Mouse (Mus musculus): ENCODE measurements around the gene Pfkfb3. TPM values are rescaled to one million over a fixed set of nuclear protein-coding genes. Genes with fewer than 3 reads are reported as not detected.
A peak's percentile ranks its signal among the peaks of the same experiment; 100 is the strongest.

Gene Pfkfb3
- polyA plus RNA-seq, 1 experiment from 2014 or later = 15.9 TPM

GRCm38 (mm10) chr2:11501301-11502254, 52.3 kb downstream of the Pfkfb3 start:
- ATAC-seq (ENCODE audit: insufficient number of reproducible peaks, insufficient read depth, low FRiP score, low TSS enrichment, low read depth) = peak; percentile 84
- H3K9ac ChIP-seq (replicated peaks) = peak overlapping the region; percentile 81
- peaks cover 24% of the 10 kb centered on the region for H3K27me3 ChIP-seq
- H3K4me2 ChIP-seq = peak overlapping the region; percentile 70
- peak overlapping the region; percentile 64 for H3K4me3 ChIP-seq (replicated peaks)
- peak overlapping the region; percentile 86 for H3K27ac ChIP-seq
- H3K4me1 ChIP-seq (replicated peaks) = peaks cover 27% of the 10 kb centered on the region
- peaks cover 10% of the 10 kb centered on the region; the same call in 1 of the 2 replicates for H3K36me3 ChIP-seq
- under 1% methylated on average over 76 of the region's 76 CpGs for WGBS
- H3K9me3 ChIP-seq = no peaks in the 10 kb centered on the region

- Histone ChIP-seq H3K36me3 (peaks cover 10% of the 10 kb centered on the region; the same call in 1 of the 2 replicates), H3K4me1 (replicated peaks) (peaks cover 27% of the 10 kb centered on the region), H3K27ac (0 out of 2 replicates have a peak overlapping the region, but pooled peaks have one; percentile 86), H3K4me3 (replicated peaks) (peak overlapping the region; percentile 64), H3K27me3 (peaks cover 24% of the 10 kb centered on the region), H3K9me3 (no peaks in the 10 kb centered on the region), H3K4me2 (peak overlapping the region; percentile 70), H3K9ac (replicated peaks) (peak overlapping the region; percentile 81)
- no peak for ATAC-seq (ENCODE audit: insufficient number of reproducible peaks, insufficient read depth, low FRiP score, low TSS enrichment, low read depth)
- 9% methylated on average over 8 of the region's 8 CpGs for WGBS
Observed at GRCm38 (mm10) chr2:11500666-11501065, 53.2 kb downstream of the Pfkfb3 start.

- Histone ChIP-seq H3K9me3 (no peaks in the 10 kb centered on the region), H3K27ac (no peak overlapping the region), H3K36me3 (peaks cover 40% of the 10 kb centered on the region), H3K9ac (replicated peaks) (no peak overlapping the region), H3K4me1 (replicated peaks) (peaks cover 12% of the 10 kb centered on the region), H3K4me3 (replicated peaks) (no peak overlapping the region), H3K4me2 (no peak overlapping the region), H3K27me3 (no peaks in the 10 kb centered on the region)
- no peak for ATAC-seq (ENCODE audit: insufficient number of reproducible peaks, insufficient read depth, low FRiP score, low TSS enrichment, low read depth)
- WGBS = 88% methylated on average over 3 of the region's 3 CpGs
Observed at GRCm38 (mm10) chr2:11496601-11497031, 57.3 kb downstream of the Pfkfb3 start.

GRCm38 (mm10) chr2:11494841-11495255, 59.0 kb downstream of the Pfkfb3 start:
- H3K4me1 ChIP-seq (replicated peaks) = peaks cover 1% of the 10 kb centered on the region
- H3K9ac ChIP-seq (replicated peaks) = no peak overlapping the region
- no peak for ATAC-seq (ENCODE audit: insufficient number of reproducible peaks, insufficient read depth, low FRiP score, low TSS enrichment, low read depth)
- WGBS = 89% methylated on average over 7 of the region's 7 CpGs
- H3K36me3 ChIP-seq = peaks cover 57% of the 10 kb centered on the region
- no peak overlapping the region for H3K4me2 ChIP-seq
- no peak overlapping the region for H3K27ac ChIP-seq
- H3K4me3 ChIP-seq (replicated peaks) = no peak overlapping the region
- H3K27me3 ChIP-seq = no peaks in the 10 kb centered on the region
- no peaks in the 10 kb centered on the region for H3K9me3 ChIP-seq

GRCm38 (mm10) chr2:11492855-11493254, 61.0 kb downstream of the Pfkfb3 start:
- Histone ChIP-seq H3K4me3 (replicated peaks) (no peak overlapping the region), H3K9me3 (no peaks in the 10 kb centered on the region), H3K9ac (replicated peaks) (no peak overlapping the region), H3K27ac (no peak overlapping the region), H3K4me2 (no peak overlapping the region), H3K27me3 (no peaks in the 10 kb centered on the region), H3K4me1 (replicated peaks) (no peaks in the 10 kb centered on the region), H3K36me3 (peaks cover 74% of the 10 kb centered on the region)
- 92% methylated on average over 5 of the region's 5 CpGs for WGBS
- ATAC-seq (ENCODE audit: insufficient number of reproducible peaks, insufficient read depth, low FRiP score, low TSS enrichment, low read depth) = no peak

- no peaks in the 10 kb centered on the region for H3K9me3 ChIP-seq
- H3K4me3 ChIP-seq (replicated peaks) = no peak overlapping the region
- 89% methylated on average over 3 of the region's 3 CpGs for WGBS
- H3K9ac ChIP-seq (replicated peaks) = no peak overlapping the region
- no peaks in the 10 kb centered on the region for H3K27me3 ChIP-seq
- H3K36me3 ChIP-seq = peaks cover 79% of the 10 kb centered on the region
- ATAC-seq (ENCODE audit: insufficient number of reproducible peaks, insufficient read depth, low FRiP score, low TSS enrichment, low read depth) = no peak
- H3K27ac ChIP-seq = no peak overlapping the region
- no peaks in the 10 kb centered on the region for H3K4me1 ChIP-seq (replicated peaks)
- H3K4me2 ChIP-seq = no peak overlapping the region
Observed at GRCm38 (mm10) chr2:11491471-11491870, 62.4 kb downstream of the Pfkfb3 start.

- H3K9me3 ChIP-seq = no peaks in the 10 kb centered on the region
- H3K27me3 ChIP-seq = no peaks in the 10 kb centered on the region
- H3K4me3 ChIP-seq (replicated peaks) = no peak overlapping the region
- no peak overlapping the region for H3K9ac ChIP-seq (replicated peaks)
- peaks cover 88% of the 10 kb centered on the region for H3K36me3 ChIP-seq
- ATAC-seq (ENCODE audit: insufficient number of reproducible peaks, insufficient read depth, low FRiP score, low TSS enrichment, low read depth) = no peak
- no peak overlapping the region for H3K4me2 ChIP-seq
- no peak overlapping the region for H3K27ac ChIP-seq
- no peaks in the 10 kb centered on the region for H3K4me1 ChIP-seq (replicated peaks)
- 89% methylated on average over 4 of the region's 4 CpGs for WGBS
Observed at GRCm38 (mm10) chr2:11490554-11490953, 63.3 kb downstream of the Pfkfb3 start.

GRCm38 (mm10) chr2:11483226-11483625, 70.7 kb downstream of the Pfkfb3 start:
- Histone ChIP-seq H3K9me3 (no peaks in the 10 kb centered on the region), H3K4me2 (no peak overlapping the region), H3K4me3 (replicated peaks) (no peak overlapping the region), H3K4me1 (replicated peaks) (no peaks in the 10 kb centered on the region), H3K27ac (no peak overlapping the region), H3K36me3 (peaks cover 100% of the 10 kb centered on the region), H3K27me3 (no peaks in the 10 kb centered on the region), H3K9ac (replicated peaks) (no peak overlapping the region)
- no peak for ATAC-seq (ENCODE audit: insufficient number of reproducible peaks, insufficient read depth, low FRiP score, low TSS enrichment, low read depth)
- 87% methylated on average over 4 of the region's 4 CpGs for WGBS

GRCm38 (mm10) chr2:11482364-11482763, 71.5 kb downstream of the Pfkfb3 start:
- H3K36me3 ChIP-seq = peaks cover 100% of the 10 kb centered on the region
- no peak overlapping the region for H3K27ac ChIP-seq
- no peak overlapping the region for H3K9ac ChIP-seq (replicated peaks)
- 91% methylated on average over 7 of the region's 7 CpGs for WGBS
- no peaks in the 10 kb centered on the region for H3K27me3 ChIP-seq
- no peak overlapping the region for H3K4me3 ChIP-seq (replicated peaks)
- ATAC-seq (ENCODE audit: insufficient number of reproducible peaks, insufficient read depth, low FRiP score, low TSS enrichment, low read depth) = no peak
- no peaks in the 10 kb centered on the region for H3K9me3 ChIP-seq
- H3K4me1 ChIP-seq (replicated peaks) = no peaks in the 10 kb centered on the region
- no peak overlapping the region for H3K4me2 ChIP-seq

GRCm38 (mm10) chr2:11478960-11479359, 74.9 kb downstream of the Pfkfb3 start:
- H3K9me3 ChIP-seq = no peaks in the 10 kb centered on the region
- no peak overlapping the region for H3K4me2 ChIP-seq

GRCm38 (mm10) chr2:11475316-11475715, 78.6 kb downstream of the Pfkfb3 start:
- Histone ChIP-seq H3K4me3 (replicated peaks) (no peak overlapping the region), H3K4me1 (replicated peaks) (no peaks in the 10 kb centered on the region), H3K9me3 (no peaks in the 10 kb centered on the region), H3K36me3 (peaks cover 98% of the 10 kb centered on the region), H3K4me2 (no peak overlapping the region), H3K27ac (no peak overlapping the region), H3K9ac (replicated peaks) (no peak overlapping the region), H3K27me3 (no peaks in the 10 kb centered on the region)
- ATAC-seq (ENCODE audit: insufficient number of reproducible peaks, insufficient read depth, low FRiP score, low TSS enrichment, low read depth) = no peak
- WGBS = 95% methylated on average over 7 of the region's 7 CpGs

More at GRCm38 (mm10) chr2:11478960-11479359, 74.9 kb downstream of the Pfkfb3 start:
- H3K4me3 ChIP-seq (replicated peaks) = no peak overlapping the region
- no peak for ATAC-seq (ENCODE audit: insufficient number of reproducible peaks, insufficient read depth, low FRiP score, low TSS enrichment, low read depth)
- peaks cover 100% of the 10 kb centered on the region for H3K36me3 ChIP-seq
- WGBS = 88% methylated on average over 2 of the region's 2 CpGs
- no peak overlapping the region for H3K27ac ChIP-seq
- H3K27me3 ChIP-seq = no peaks in the 10 kb centered on the region
- no peaks in the 10 kb centered on the region for H3K4me1 ChIP-seq (replicated peaks)
- no peak overlapping the region for H3K9ac ChIP-seq (replicated peaks)

All from limb, embryonic 12.5 days (tissue).